Mouse (Mus musculus): ENCODE results near the gene Phf2. TPM values are rescaled to one million over a fixed set of nuclear protein-coding genes. Genes with fewer than 3 reads are reported as not detected.

Phf2 gene
- polyA plus RNA-seq, 1 experiment from 2014 or later: 7.3 TPM

DNA sequence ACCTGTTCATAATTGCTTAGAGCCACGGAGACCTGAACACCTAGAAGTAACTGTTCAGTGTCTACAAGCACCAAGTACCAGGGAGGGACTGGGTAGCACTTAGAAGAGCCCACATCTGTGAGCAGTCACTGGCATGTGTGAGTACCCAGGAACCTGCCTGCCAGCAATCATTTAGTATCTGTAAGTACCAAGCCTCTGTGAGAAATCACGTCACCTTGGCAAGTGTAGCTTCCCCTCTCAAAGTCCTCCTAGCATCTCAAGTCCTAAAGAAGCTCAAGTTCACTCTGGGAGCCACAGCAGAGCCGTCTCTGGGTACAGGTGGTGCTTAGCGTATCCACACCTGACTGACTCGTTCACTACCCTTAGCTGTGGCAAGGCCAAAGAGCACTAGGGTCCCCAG lies 19.2 kb downstream of the Phf2 start:
- WGBS: 61% methylated on average over 5 of the region's 5 CpGs
- peaks cover 26% of the 10 kb centered on the region for H3K4me1 ChIP-seq (replicated peaks; ENCODE audit: control insufficient read depth, insufficient read depth, low read length)
- no peak overlapping the region for H3K9ac ChIP-seq (ENCODE audit: low read length)
- no peaks in the 10 kb centered on the region for H3K36me3 ChIP-seq (ENCODE audit: control insufficient read depth, insufficient read depth, low read length)
- no peaks in the 10 kb centered on the region for H3K9me3 ChIP-seq (ENCODE audit: control insufficient read depth, low read length)
- no peak for ATAC-seq (ENCODE audit: low read depth)
- H3K4me2 ChIP-seq (ENCODE audit: low read depth, low read length): no peak overlapping the region
- H3K27me3 ChIP-seq (ENCODE audit: control insufficient read depth, insufficient read depth, low read depth, low read length): no peaks in the 10 kb centered on the region
- no peak overlapping the region for H3K4me3 ChIP-seq (ENCODE audit: low read length)
- H3K27ac ChIP-seq (ENCODE audit: low read length): no peak overlapping the region

DNA sequence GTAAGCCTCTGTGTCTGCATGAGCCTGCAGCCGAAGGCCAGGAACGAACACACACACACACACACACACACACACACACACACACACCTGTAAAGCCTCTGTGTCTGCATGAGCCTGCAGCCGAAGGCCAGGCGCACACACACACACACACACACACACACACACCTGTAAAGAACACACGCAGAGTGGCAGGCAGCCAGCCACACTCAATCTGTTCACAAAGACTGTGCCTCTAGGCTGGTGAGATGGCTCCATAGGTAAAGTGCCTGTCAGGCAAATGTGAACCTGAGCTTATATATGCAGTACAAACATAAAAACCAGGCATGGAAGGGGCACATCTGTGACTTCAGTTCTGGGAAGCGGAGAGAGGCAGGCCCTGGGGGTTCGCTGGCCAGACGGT lies 20.1 kb downstream of the Phf2 start:
- H3K9ac ChIP-seq (ENCODE audit: low read length): no peak overlapping the region
- H3K27me3 ChIP-seq (ENCODE audit: control insufficient read depth, insufficient read depth, low read depth, low read length): no peaks in the 10 kb centered on the region
- H3K9me3 ChIP-seq (ENCODE audit: control insufficient read depth, low read length): no peaks in the 10 kb centered on the region
- ATAC-seq (ENCODE audit: low read depth): no peak
- peaks cover 26% of the 10 kb centered on the region for H3K4me1 ChIP-seq (replicated peaks; ENCODE audit: control insufficient read depth, insufficient read depth, low read length)
- H3K27ac ChIP-seq (ENCODE audit: low read length): no peak overlapping the region
- H3K4me3 ChIP-seq (ENCODE audit: low read length): no peak overlapping the region
- WGBS: 77% methylated on average over 8 of the region's 8 CpGs
- H3K36me3 ChIP-seq (ENCODE audit: control insufficient read depth, insufficient read depth, low read length): no peaks in the 10 kb centered on the region
- H3K4me2 ChIP-seq (ENCODE audit: low read depth, low read length): no peak overlapping the region

DNA sequence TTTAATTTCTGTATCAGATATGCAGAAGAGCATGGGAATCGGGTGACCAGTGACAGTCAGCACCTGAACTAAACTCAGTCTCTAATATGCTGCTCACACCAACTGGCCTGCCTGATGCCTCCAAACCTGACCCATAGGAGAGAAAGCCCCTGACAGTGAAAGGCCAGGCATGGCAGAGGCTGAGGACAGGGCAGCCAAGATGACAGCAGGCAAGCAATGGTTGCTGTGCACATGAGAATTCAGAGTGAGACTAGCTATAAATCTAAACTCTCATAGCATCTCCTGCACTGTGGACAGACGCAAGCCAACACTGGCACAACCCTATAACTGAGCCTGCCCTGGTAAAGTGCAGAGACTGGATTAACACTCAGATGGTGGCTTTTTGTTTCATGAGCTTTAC lies 20.6 kb downstream of the Phf2 start:
- H3K27ac ChIP-seq (ENCODE audit: low read length): no peak overlapping the region
- H3K4me1 ChIP-seq (replicated peaks; ENCODE audit: control insufficient read depth, insufficient read depth, low read length): peaks cover 28% of the 10 kb centered on the region
- no peak overlapping the region for H3K9ac ChIP-seq (ENCODE audit: low read length)
- no peak overlapping the region for H3K4me2 ChIP-seq (ENCODE audit: low read depth, low read length)
- ATAC-seq (ENCODE audit: low read depth): no peak
- 82% methylated on average over 2 of the region's 2 CpGs for WGBS
- H3K27me3 ChIP-seq (ENCODE audit: control insufficient read depth, insufficient read depth, low read depth, low read length): no peaks in the 10 kb centered on the region
- no peaks in the 10 kb centered on the region for H3K36me3 ChIP-seq (ENCODE audit: control insufficient read depth, insufficient read depth, low read length)
- H3K9me3 ChIP-seq (ENCODE audit: control insufficient read depth, low read length): no peaks in the 10 kb centered on the region
- no peak overlapping the region for H3K4me3 ChIP-seq (ENCODE audit: low read length)

DNA sequence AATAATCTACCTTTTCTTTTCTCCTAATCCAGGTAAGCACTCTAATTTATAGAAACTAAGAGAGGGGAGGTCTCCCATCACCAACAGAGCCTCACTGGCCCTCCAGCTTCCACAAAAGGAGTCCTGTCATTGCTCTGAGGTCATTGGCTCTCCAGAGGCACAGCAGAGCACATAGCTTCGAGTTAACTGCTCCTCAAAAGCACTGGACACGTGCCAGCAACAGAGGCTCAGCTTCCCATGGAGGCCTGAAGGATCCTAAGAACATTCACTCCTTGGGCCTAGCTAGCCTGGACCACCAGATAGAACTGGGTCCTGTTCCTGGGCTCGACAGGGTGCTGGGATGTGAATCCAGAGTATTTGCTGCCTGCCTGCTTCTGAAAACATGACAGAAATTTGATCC lies 21.8 kb downstream of the Phf2 start:
- Histone ChIP-seq H3K4me1 (replicated peaks; ENCODE audit: control insufficient read depth, insufficient read depth, low read length) (peaks cover 30% of the 10 kb centered on the region), H3K4me2 (ENCODE audit: low read depth, low read length) (no peak overlapping the region), H3K9me3 (ENCODE audit: control insufficient read depth, low read length) (no peaks in the 10 kb centered on the region), H3K36me3 (ENCODE audit: control insufficient read depth, insufficient read depth, low read length) (no peaks in the 10 kb centered on the region), H3K27me3 (ENCODE audit: control insufficient read depth, insufficient read depth, low read depth, low read length) (no peaks in the 10 kb centered on the region), H3K27ac (ENCODE audit: low read length) (no peak overlapping the region), H3K9ac (ENCODE audit: low read length) (no peak overlapping the region), H3K4me3 (ENCODE audit: low read length) (no peak overlapping the region)
- ATAC-seq (ENCODE audit: low read depth): 0 out of 2 replicates have a peak, but pooled peaks have one; percentile 39
- WGBS: 23% methylated on average over 3 of the region's 3 CpGs

DNA sequence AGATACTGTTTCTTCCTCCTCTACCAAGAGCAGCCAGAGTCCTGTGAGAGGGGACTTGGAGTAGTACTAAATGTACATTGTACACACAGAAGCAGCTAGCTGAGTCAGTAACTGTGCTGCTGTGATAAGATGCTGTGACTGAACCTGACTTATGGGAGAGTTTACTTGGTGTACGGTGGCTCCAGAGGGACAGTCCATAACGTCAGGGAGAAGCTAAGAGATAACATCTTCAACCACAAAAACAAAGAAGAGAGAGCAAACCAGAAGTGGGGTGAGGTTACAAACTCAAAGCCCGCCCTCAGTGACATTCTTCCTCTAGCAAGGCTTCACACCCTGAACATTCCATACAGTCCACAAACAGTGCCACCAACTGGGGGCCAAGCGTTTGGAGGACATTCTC lies 25.6 kb downstream of the Phf2 start:
- Histone ChIP-seq H3K27me3 (ENCODE audit: control insufficient read depth, insufficient read depth, low read depth, low read length) (no peaks in the 10 kb centered on the region), H3K4me3 (ENCODE audit: low read length) (no peak overlapping the region), H3K4me1 (replicated peaks; ENCODE audit: control insufficient read depth, insufficient read depth, low read length) (peaks cover 8% of the 10 kb centered on the region), H3K9me3 (ENCODE audit: control insufficient read depth, low read length) (no peaks in the 10 kb centered on the region), H3K27ac (ENCODE audit: low read length) (no peak overlapping the region), H3K4me2 (ENCODE audit: low read depth, low read length) (no peak overlapping the region), H3K9ac (ENCODE audit: low read length) (no peak overlapping the region), H3K36me3 (ENCODE audit: control insufficient read depth, insufficient read depth, low read length) (no peaks in the 10 kb centered on the region)
- WGBS: 38% methylated on average over 4 of the region's 4 CpGs
- ATAC-seq (ENCODE audit: low read depth): no peak

DNA sequence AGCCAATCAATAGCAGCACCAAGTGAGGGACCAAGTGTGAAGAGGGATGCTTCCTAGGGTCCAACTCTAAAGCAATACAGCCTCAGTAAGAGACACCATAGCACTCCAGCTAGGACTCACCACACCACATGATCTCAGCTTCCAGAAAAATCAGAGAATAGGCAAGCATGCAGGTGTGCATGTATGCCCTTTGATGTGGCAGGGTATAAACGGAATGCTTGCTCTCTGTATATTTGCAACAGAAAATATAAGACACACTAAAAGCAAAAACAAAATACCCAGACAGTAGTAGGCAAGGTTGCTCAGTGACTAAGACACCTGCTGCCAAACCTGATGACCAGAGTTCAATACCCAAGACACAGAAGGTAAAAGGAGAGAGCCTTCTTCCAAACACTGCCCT lies 27.4 kb downstream of the Phf2 start:
- H3K9me3 ChIP-seq (ENCODE audit: control insufficient read depth, low read length): no peaks in the 10 kb centered on the region
- no peaks in the 10 kb centered on the region for H3K27me3 ChIP-seq (ENCODE audit: control insufficient read depth, insufficient read depth, low read depth, low read length)
- no peak overlapping the region for H3K4me3 ChIP-seq (ENCODE audit: low read length)
- no peaks in the 10 kb centered on the region for H3K36me3 ChIP-seq (ENCODE audit: control insufficient read depth, insufficient read depth, low read length)
- 85% methylated on average over 1 of the region's 1 CpGs for WGBS
- no peak for ATAC-seq (ENCODE audit: low read depth)
- H3K9ac ChIP-seq (ENCODE audit: low read length): no peak overlapping the region
- H3K4me2 ChIP-seq (ENCODE audit: low read depth, low read length): no peak overlapping the region
- peaks cover 5% of the 10 kb centered on the region for H3K4me1 ChIP-seq (replicated peaks; ENCODE audit: control insufficient read depth, insufficient read depth, low read length)
- no peak overlapping the region for H3K27ac ChIP-seq (ENCODE audit: low read length)

DNA sequence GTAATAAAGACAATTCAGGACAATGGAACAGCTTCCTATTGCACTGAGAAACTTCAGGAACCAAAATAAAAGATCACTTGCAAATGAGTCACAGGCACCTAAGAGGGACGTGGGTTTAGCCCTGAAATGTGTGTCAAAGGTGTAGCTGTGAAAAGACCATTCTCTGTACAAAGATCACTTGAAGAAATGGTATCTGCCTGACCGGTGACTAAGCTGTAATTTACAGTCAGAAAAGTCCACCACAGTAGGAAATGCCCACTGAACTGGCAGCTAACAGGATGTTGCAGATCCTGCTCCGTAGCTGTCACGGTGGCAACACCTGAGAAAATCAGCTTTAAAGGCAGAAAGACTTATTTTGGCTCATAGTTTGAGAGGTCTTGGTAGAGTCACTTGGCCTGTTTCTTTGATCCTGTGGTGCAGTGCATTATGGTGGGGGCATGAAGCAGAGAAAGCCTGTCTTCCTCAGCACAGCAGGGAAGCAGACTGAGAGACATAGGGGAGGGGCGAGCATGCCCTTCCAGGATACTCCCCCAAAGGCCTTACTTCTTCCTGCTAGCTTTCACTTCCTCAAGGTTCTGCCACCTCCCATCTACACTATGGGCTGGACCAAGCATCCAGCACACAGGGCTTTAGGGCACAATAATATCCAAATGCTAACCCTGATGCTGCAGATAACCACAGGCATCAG lies 28.9 kb downstream of the Phf2 start:
- Histone ChIP-seq H3K27me3 (ENCODE audit: control insufficient read depth, insufficient read depth, low read depth, low read length) (no peaks in the 10 kb centered on the region), H3K4me1 (replicated peaks; ENCODE audit: control insufficient read depth, insufficient read depth, low read length) (peaks cover 4% of the 10 kb centered on the region), H3K36me3 (ENCODE audit: control insufficient read depth, insufficient read depth, low read length) (no peaks in the 10 kb centered on the region), H3K27ac (ENCODE audit: low read length) (no peak overlapping the region), H3K9me3 (ENCODE audit: control insufficient read depth, low read length) (no peaks in the 10 kb centered on the region), H3K4me2 (ENCODE audit: low read depth, low read length) (no peak overlapping the region), H3K4me3 (ENCODE audit: low read length) (no peak overlapping the region), H3K9ac (ENCODE audit: low read length) (no peak overlapping the region)
- WGBS: 60% methylated on average over 5 of the region's 5 CpGs
- ATAC-seq (ENCODE audit: low read depth): no peak

DNA sequence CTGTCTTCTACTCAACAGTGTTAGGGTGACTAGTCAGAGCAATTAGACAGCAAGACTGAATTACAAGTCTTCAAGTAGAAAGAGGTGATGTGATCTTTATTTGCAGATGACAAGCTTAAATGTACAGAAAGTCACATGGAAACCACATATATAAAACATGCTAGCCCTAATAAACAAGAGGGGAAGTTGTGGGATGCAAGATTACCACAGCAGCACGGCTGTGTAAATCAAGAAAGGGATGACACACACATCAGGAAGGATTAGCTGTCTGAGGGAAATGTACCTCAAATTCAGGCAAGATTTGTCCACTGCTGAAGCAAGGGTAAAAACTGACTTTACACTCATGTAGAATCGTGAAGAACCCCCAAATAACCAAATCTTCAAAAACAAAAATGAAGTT lies 32.6 kb downstream of the Phf2 start:
- H3K4me2 ChIP-seq (ENCODE audit: low read depth, low read length): no peak overlapping the region
- WGBS: 69% methylated on average over 2 of the region's 2 CpGs
- no peaks in the 10 kb centered on the region for H3K36me3 ChIP-seq (ENCODE audit: control insufficient read depth, insufficient read depth, low read length)
- H3K4me3 ChIP-seq (ENCODE audit: low read length): no peak overlapping the region
- no peaks in the 10 kb centered on the region for H3K4me1 ChIP-seq (replicated peaks; ENCODE audit: control insufficient read depth, insufficient read depth, low read length)
- H3K27me3 ChIP-seq (ENCODE audit: control insufficient read depth, insufficient read depth, low read depth, low read length): no peaks in the 10 kb centered on the region
- ATAC-seq (ENCODE audit: low read depth): no peak
- no peak overlapping the region for H3K9ac ChIP-seq (ENCODE audit: low read length)
- H3K27ac ChIP-seq (ENCODE audit: low read length): no peak overlapping the region
- H3K9me3 ChIP-seq (ENCODE audit: control insufficient read depth, low read length): no peaks in the 10 kb centered on the region

DNA sequence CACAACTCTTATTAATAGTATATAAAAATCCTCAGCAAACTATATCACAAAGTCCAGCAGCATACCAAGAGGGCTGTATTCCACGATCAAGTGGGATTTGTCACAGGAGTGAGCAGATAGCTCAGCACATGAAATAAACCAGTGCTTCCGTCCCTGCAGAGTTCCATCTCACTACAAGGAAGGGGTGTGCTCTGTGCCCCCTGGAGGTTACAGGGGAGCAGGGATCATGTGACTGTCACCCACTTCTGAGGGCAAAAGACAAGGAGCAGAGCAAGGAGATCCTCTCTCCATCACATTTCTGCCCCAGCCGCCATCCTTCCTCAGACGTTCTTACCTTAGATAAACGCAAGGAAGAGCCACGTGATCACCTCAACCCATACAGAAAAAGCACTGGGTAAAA lies 33.4 kb downstream of the Phf2 start:
- Histone ChIP-seq H3K4me2 (ENCODE audit: low read depth, low read length) (no peak overlapping the region), H3K27ac (ENCODE audit: low read length) (no peak overlapping the region), H3K9me3 (ENCODE audit: control insufficient read depth, low read length) (no peaks in the 10 kb centered on the region), H3K4me1 (replicated peaks; ENCODE audit: control insufficient read depth, insufficient read depth, low read length) (no peaks in the 10 kb centered on the region), H3K36me3 (ENCODE audit: control insufficient read depth, insufficient read depth, low read length) (no peaks in the 10 kb centered on the region), H3K27me3 (ENCODE audit: control insufficient read depth, insufficient read depth, low read depth, low read length) (no peaks in the 10 kb centered on the region), H3K4me3 (ENCODE audit: low read length) (no peak overlapping the region), H3K9ac (ENCODE audit: low read length) (no peak overlapping the region)
- 54% methylated on average over 6 of the region's 6 CpGs for WGBS
- no peak for ATAC-seq (ENCODE audit: low read depth)
